Mouse (Mus musculus) brain, adult 2 months (tissue): ENCODE data around the gene Nepro.

ENCODE experiments used
- DNase-seq: peaks from one replicate; pipeline ENCODE4 v3.0.0; 2011; ENCODE audit warnings: low read depth, low spot score

The Nepro gene

DNA sequence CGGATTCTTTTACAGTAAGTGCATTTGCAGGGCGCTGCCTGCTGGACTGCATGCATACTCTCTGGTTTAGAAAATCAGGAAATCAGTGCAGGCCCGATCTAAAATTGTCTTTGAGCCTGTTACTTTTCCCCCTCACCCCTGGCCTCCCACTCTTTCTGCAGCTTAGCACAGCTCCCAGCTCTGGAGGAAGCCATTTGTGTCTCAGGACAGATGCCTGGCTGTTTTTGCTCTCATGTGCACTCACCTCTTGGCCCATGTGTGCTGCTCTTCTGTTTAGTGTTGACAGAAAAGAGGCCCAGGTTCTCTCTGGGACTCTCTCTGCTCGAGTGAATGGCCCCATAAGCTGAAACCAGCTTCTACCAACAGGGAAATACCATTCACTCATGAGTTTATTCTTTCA lies 20.6 kb upstream of the Nepro start:
- DNase-seq: no peak

DNA sequence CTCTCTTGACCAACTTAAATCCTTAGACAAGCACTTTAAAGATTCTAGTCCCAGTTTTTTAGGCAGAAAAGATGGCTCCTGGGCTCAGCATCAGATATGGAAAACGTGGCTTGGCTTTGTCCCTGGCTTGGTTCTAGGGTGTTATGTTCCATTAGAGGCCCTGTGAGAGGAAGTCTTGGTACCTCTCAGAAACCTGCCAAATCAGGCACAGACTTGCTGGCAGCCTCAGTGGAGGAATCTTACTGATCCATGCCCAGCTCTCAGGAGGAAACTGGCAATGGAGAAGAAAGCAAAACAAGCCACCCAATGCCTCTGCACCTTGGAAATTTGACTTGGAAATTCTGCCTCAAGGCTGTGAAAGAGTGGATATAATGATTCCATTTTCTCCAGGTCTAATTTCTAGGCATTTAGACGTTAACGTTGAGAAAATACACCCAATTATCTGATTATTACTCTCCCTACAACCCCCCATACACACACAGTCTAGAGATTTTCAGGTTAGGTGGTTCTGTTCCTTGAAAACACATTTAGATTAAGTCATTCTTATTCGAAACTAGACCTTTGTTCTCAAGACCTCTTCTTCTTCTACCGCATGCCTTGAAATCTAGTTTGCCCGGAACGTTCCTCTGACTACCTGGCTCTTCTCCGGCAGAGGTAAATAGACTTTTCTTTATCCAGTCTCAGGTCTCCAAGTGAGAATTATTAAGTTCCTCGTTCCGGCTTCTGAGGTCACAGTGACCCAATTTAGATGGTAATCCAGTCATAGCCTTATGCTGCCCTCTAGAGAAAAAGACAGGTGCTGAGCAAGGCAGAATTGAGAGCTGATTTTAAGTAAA lies 7.6 kb upstream of the Nepro start:
- DNase-seq: peak; percentile 86

DNA sequence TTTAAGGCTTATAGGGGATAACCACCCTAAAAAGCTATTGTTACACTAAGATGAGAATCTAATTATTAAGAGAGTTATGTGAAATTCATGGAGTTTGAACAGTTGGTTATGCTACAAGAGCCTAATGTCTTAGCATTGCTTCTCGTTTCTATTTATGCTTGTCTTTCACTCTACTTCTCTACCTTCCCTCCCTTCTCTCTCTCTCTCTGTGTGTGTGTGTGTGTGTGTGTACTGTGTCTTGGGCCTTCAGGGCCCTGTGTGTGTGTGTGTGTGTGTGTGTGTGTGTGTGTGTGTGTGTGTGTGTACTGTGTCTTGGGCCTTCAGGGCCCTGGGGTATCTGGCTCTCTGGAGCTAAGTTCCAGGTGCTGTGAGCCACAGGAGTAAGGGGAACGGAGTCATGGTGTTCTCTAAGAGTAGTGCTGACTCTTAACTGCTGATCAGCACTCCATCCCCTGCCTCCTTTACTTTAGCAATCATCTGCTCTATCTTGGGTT lies 6.9 kb upstream of the Nepro start:
- no peak for DNase-seq

DNA sequence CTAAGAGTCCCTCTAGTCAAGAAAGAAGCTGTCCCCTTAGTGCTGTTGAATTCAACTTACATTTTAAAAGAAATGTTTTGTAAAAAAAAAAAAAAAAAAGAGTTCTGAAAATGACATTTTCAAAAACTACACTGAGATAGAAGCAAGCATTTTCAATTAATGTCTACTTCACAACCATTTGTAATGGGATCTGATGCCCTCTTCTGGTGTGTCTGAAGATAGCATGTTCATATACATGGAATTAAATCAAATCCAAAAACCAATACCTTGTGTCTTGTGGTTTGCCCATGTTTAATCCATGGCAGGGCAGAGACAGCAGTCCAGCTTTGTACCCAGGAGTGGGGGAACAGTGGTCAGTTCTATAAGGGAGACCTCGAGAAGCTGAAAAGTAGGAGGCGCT lies 6.3 kb upstream of the Nepro start:
- no peak for DNase-seq

DNA sequence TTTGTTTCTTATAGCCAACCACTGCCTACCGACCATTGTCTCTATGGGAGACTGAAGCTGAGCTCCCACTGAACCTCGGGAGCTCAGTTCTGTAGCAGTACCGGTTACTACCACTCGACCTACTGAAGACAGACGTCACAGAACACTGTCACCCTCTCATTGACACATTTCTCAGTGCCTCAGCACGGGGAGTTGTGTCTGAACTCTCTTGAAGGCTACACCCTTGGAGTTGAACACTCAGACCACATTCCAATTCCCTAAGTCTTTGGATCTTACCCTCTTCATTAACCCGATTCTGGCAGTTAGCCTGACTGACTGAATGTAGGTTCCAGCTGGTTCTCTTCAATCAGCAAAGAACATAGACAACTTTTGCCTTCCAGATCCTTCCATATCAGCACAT lies 4.8 kb upstream of the Nepro start:
- no peak for DNase-seq

DNA sequence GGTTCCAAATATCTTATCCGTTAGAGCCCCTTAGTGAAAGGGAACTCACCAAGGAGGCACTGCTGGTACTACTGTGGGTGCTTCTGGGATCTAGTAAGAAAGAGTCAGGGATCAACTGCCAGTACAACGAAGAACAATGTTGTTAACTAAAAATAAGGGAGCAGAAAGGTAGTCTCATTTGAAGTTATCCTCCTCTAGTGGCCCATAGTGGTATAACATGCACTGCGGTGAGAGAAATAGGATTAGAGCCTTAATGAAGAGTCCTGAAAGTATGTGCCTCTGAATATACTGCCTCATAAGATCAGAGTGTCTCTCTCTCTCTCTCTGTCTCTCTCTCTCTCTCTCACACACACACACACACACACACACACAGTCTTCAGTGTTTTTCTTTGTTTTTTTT lies 3.6 kb upstream of the Nepro start:
- peak; percentile 39 for DNase-seq

DNA sequence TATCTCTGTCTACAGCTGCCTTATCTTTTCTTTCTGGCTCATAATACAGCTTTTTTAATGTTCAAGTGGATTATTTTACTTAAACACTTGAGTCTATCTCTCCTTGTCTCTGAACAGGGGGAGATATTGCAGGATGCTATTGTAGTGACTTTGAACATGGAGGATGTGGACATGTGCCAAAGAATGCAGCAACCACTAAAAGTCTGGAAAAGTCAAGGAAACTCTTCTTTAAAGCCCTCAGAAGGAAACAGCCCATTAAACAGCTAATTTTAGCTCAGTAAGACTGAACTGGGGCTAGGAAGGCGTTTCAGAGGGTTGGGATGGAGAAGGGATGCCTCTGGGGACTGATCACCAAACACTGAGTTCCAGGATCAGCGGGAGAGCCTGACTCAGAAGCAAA lies 1.4 kb upstream of the Nepro start:
- DNase-seq: no peak

DNA sequence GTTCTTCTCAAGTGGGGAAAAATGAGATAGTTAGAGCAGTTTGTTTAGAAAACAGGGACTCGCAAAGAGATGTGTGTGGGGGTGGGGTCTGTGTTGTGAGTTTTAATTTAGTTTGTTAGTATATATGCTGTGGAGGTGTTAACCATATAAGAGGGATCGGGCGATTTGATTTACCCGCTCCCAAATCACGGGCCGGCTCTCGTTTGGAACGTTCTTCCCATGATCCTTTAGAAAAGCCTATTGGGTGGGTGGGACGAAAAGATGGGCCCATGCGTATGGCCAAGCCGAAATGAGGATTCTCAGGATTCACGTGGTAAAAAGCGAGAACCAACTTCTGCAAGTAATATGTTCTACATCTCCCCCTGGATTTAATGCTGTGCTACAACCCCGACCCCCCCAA lies 746 bp downstream of the Nepro start:
- DNase-seq: peak; percentile 78

DNA sequence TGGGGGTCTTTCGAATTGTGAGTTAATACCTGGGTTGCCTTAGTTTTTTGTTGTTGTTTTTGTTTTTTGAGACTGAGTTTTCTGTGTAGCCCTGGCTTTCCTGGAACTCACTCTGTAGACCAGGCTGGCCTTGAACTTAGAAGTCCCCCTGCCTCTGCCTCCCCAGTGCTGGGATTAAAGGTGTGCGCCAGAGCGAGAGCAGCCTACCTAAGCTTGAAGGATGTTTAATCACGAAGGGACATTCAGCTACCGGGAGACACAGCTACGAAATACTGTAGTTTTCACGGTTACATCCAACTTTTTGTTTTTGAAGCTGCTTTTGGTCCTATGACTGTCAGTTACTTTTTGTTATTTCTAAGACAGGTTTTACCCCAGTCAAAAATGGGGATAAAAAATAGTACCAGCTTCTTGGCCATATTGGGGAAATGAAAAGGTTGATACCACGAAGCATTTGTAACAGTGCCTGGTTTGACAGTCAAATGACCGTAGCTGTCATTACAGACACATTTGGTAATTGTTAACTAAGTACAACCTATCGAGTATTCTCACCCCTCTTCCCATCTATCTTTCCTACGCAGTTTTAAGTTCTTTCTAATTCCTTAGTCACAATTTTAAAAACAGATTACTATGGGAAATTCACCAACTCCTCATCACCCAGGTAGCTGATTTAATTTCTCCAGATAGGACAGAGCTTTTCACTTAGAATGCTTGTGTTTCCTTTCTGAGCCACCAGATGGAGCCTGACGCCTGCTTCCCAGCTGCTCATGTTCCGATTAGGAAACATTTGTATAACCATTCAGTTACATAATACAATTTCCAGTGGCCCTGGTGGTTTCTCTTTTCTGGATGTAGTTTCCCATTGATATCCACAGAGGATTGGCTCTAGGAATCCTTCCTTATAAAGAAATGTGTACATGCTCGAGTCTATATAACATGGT lies 1.5 kb downstream of the Nepro start:
- DNase-seq: peak; percentile 96

DNA sequence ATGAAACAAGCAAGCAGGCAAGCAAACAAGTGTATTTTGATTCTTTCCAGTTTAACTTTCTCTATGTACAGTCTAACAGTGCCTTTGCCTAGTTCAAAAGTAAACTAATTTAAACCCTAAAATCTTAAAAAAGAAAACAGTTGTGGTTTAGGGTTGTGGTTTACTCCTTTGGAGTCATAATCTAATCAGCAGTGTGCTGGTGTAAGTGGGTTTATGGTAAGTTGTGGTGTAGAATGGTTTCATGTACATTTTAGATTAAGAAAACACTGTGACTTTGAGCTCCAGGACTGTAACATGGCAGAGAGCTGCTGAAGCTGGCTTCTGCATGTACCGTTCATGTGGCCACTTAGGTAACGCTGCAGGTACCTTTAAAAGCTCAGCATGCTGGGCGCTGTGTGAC lies 3.4 kb downstream of the Nepro start:
- DNase-seq: no peak

DNA sequence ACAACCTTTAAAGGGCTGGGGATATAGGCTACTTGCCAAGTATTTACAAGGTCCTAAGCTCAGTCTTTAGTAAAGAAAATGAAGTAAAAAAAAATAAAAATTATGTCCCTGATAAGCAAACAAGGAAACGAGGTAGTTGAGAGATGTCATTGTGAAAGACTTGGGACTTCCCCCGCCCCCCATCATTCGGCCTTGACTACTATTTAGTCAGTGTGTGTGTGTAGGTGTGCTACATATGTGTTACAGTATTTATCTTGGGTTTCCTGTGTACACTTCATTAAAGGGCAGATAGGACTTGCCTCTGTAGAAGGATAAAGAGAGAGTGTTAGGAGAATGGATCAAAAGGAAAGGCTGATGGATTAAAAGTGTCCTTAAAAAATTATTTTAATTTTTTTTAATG lies 10.0 kb downstream of the Nepro start:
- DNase-seq: no peak

DNA sequence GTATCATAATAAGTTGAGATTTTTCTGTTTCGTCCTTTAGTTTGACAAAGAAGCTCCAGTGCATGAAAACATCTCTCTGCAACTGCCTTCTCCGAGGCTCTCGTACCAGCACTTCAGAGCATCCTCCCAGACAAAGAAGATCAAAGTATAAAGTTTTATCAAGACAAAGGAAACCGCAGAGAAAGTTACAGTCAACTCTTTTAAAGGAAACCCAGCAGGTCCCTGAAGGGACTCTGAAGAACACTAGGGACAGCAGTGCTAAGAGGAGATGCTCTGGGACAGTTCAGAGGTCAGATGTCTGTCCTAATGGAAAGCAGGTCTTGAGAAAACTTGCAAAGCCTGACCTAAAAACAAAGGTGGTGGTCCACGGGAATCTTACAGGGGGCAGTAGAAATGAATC lies 11.6 kb downstream of the Nepro start:
- no peak for DNase-seq

DNA sequence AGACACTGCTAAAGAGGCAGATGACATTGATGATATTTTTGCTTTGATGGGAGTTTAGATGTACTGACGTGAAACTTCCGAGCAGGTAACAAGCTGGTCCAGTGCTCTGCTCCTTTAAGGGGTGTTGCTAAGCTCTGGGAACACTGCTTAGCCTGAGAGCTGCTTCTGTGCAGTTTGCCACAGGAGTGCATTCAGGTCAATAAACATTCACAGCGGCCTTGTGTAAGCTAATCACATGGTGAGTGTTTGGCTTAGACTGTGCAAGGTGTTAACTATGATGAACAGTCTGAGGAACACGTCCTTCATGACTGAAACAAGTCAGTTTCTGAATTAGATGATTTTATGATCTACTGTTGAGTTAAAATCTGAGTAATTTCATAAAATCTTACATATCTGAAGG lies 12.0 kb downstream of the Nepro start:
- DNase-seq: no peak

DNA sequence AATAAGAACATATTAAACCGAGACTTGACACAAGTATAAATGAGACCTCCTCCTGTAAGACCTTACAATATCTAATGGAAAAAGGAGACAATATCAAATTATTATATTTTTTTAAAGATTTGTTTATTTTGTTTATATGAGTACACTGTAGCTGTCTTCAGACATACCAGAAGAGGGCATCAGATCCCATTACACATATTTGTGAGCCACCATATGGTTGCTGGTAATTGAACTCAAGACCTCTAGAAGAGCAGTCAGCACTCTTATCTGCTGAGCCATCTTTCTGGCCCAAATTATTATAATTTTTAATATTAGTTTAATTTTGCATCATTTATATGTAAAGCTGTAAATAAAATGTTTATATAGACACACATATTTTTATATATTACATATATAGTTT lies 18.7 kb downstream of the Nepro start:
- no peak for DNase-seq

DNA sequence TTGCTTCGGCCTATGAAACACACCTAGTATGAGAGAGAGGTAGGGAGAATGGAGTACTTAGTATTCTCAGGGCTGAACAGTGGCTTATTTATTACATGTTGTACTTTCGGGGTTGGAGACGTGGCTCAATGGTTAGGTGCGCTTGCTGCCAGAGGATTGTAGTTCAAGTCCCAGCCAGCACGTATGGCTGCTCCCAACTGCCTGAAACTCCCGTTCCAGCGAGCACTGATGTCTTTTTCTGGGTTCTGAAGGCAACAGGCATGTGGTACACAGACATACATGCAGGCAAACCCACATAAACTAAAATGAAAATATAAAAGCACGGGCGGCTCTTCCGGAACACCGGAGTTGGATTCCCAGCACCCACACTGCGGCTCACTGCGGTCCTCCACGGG lies 21.4 kb downstream of the Nepro start:
- no peak for DNase-seq

DNA sequence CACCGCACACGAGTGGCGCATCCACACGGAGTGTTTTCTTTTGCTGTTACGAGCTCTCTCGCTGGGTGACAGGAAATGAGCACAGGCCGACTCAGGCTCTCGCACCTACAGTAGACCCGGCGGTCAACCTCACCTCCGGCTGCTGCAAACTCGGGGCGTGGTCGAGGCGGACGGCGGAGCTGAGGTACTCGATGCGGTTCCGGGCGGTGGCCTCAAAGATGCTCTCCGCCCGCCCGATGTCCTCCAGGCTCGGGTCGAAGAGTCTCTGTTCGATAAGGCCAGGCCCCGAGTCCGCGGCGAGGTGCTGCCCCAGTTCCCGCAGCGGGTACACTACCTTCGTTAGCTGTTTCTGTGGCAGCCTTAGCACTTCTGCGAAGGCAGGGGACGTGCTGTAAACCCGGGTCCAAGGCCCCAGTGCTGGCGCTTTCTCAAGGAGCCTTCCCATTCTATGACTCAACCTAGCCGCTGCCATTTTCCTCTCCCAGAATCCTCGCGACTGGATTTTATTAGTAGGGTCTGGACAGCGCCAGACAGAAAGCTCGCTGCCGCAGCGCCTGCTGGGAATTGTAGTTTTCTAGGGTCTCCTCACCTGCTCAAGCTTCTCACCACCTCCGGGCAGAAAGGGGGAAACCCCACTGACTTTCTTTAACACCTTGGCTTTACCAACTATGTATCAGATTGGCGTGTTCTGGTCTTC lies 21.9 kb downstream of the Nepro start, which contains the start of gene Gtpbp8:
TSS of gene Gtpbp8 (minus strand) at position 498 of the 697 bp plus-strand sequence.
- peak; percentile 97 for DNase-seq

DNA sequence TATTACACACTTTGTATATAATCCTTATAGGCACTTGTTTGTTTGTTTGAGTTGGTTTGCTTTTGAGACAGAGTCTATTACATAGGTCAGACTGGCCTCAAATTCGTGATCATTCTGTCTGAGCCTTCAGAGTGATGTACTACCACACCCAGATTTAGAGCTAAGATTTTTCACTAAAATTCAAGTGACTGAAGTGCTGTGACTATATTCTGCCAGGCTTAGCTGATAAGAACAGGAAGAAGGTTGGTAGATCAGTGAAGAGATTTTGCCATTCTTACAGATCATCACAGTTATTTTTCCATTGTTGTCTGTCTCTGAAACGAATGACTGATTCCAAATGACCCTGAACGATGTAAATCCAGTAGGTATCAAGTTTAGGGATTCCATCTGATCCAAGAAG lies 23.9 kb downstream of the Nepro start:
- no peak for DNase-seq

DNA sequence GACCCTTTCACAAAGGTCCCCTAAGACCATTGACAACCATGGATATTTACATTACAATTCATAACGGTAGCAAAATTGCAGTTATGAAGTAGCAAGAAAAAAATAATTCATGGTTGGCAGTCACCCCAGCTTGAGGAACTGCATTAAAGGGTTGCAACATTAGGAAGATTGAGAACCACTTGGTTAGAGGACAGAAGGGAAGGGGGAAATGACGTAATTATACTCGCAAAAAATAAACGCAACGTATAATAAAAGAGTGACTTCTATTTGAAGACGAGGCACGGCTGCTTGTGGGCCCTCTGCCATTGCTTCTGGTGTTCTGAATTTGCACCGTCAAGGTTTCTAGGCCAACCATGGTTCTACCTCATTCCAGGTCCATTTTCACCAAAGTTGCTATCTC lies 33.6 kb downstream of the Nepro start:
- DNase-seq: no peak

DNA sequence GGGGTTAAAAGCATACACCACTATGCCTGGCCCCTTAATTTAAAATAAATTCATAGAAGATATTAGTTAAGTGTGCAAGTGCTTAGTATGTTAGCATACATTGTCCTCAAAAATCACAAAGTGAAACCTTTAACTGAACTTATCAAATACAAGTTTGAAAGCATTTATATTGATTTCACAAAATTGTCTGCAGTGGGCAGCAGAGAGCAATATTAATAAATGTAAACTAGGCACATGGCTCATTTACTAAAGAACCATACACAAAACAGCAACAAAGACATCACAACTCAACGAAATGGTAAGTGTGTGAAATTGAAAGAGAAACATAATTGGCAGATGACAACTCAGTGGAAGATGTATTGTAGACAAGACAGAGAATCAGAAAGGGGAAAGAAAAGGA lies 37.7 kb downstream of the Nepro start:
- DNase-seq: no peak

DNA sequence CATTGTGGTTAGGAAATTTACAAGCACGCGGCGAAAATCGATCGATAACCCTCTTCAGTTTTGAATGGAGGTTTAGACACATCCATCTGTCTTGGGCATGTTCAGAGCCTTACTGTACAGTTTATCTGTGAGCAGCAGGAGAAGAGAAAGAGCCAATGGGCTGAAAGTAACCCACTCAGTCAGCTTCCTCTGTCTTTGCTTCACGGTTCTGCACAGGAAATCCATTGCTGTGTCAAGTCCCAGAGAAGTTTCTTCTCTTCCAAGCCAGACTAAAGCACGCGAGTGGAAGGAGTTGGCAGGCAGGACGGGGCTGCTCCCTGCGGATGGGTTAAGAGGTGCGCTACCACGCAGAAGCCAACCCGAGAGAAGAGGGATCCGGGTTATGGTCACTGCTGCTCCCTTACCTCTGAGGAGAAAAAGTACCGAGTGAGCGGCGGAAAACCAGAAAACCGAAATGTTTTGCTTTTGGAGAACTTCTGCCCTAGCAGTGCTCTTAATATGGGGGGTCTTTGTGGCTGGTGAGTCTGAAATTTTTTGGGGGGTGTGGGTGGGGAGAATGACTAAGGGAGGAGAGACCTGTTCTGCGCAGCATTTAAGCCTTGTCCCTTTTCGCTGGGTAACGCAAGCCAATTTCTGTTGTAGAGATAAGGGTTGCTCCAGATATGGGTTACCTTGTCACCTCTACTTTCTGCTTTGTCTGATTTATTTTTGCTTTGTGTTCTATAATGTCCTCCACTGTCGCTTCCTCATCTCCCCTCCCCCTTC lies 41.6 kb downstream of the Nepro start, which contains the start of gene Cd200r1:
TSS of gene Cd200r1 (plus strand) at position 182 of the 765 bp plus-strand sequence.
- DNase-seq: no peak

DNA sequence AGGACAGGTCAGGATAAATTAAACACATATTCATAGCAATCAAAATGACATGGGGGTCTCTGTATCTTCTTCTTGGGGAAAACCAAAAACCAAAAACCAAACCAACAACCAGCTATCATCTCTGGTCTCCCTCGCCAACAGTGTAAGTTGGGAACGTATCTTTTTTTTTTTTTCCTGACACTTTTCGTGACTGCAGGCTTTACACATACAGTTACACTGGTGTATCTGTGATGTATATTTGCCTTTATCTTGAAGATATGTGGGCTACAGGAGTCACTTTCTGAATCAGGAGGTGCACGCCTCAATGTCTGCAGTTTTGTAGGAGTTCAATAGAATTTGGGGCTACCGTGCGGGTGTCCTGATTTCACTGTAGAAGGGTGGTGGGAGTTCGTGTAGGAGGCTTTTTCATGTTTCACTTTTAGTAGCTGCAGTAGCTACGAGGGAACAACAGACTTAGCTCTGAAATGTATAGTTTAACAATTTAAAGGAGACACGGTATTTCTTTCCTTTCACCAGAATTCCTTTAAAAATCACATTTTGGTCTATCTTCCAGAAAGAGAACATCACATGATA lies 42.3 kb downstream of the Nepro start:
- peak; percentile 46 for DNase-seq
